Mouse (Mus musculus) forebrain, embryonic 14.5 days (tissue): Measurements from ENCODE around the gene Fars2. TPM values are rescaled to one million over a fixed set of nuclear protein-coding genes. Genes with fewer than 3 reads are reported as not detected.
A peak's percentile ranks its signal among the peaks of the same experiment; 100 is the strongest.

Experiments used
- ATAC-seq: fragments of 200-750 bp; cut with Nextera tagmentation; 2 replicates; pipeline ENCODE4 v1.8.0; 2017; ENCODE audit warnings: mild to moderate bottlenecking, moderate library complexity
- DNase-seq: peaks from one replicate; pipeline ENCODE4 v3.0.0-alpha.2; 2015; ENCODE audit warnings: low spot score
- H3K27ac ChIP-seq: fragments of 300-500 bp; sonication (generic); 2 replicates; pipeline ENCODE4 v1.5.1; 2014; ENCODE audit warnings: low read depth, mild to moderate bottlenecking, control low read depth, low read length, moderate library complexity
- H3K27me3 ChIP-seq: fragments of 300-500 bp; sonication (generic); replicated peaks from 2 replicates; pipeline ENCODE4 v1.6.1; 2014; ENCODE audit warnings: low read length, control low read depth, mixed read lengths; ENCODE audit not compliant: control insufficient read depth, insufficient read depth
- H3K36me3 ChIP-seq: fragments of 300-500 bp; sonication (generic); 2 replicates; pipeline ENCODE4 v1.6.1; 2014; ENCODE audit warnings: low read length, control low read depth; ENCODE audit not compliant: control insufficient read depth, insufficient read depth
- H3K4me1 ChIP-seq: fragments of 300-500 bp; sonication (generic); 2 replicates; pipeline ENCODE4 v1.6.1; 2014; ENCODE audit warnings: antibody characterized with exemption, low read length, control low read depth; ENCODE audit not compliant: control insufficient read depth, insufficient read depth
- H3K4me2 ChIP-seq: fragments of 300-500 bp; sonication (generic); 2 replicates; pipeline ENCODE4 v1.6.1; 2014; ENCODE audit warnings: mild to moderate bottlenecking, control low read depth, low read length
- H3K4me3 ChIP-seq: fragments of 300-500 bp; sonication (generic); 2 replicates; pipeline ENCODE4 v1.5.1; 2014; ENCODE audit warnings: low read depth, low read length, control low read depth
- H3K9ac ChIP-seq: fragments of 300-500 bp; sonication (generic); 2 replicates; pipeline ENCODE4 v1.6.1; 2014; ENCODE audit warnings: mild to moderate bottlenecking, low read length, control low read depth, moderate library complexity
- H3K9me3 ChIP-seq: fragments of 300-500 bp; sonication (generic); replicated peaks from 2 replicates; pipeline ENCODE4 v1.6.1; 2016; ENCODE audit warnings: low read length, control low read depth, mixed read lengths; ENCODE audit not compliant: control insufficient read depth
- WGBS: fragments of 180-500 bp; shearing (Covaris S2); extraction: QIAGEN DNeasy Blood & Tissue Kit; methylation state at CpG from one replicate; pipeline ENCODE4 v1.1.7; 2014; 5-methylcytosine and 5-hydroxymethylcytosine counted together
- polyA plus RNA-seq: library from polyadenylated mRNA; unstranded; fragments of >200 nt; fragmentation: Nextera tagmentation; extraction: Ambion mirVana; gene quantifications from 2 replicates; pipeline ENCODE4 v1.2.1, GENCODE M21; 2014

The Fars2 gene
- polyA plus RNA-seq, 1 experiment from 2014 or later = 35.5 TPM

- Histone ChIP-seq H3K27ac (no peak overlapping the region), H3K27me3 (no peaks in the 10 kb centered on the region), H3K9me3 (peaks cover 3% of the 10 kb centered on the region), H3K4me3 (no peak overlapping the region), H3K4me1 (peaks cover 16% of the 10 kb centered on the region), H3K9ac (no peak overlapping the region), H3K4me2 (no peak overlapping the region), H3K36me3 (no peaks in the 10 kb centered on the region)
- WGBS = 52% methylated on average over 2 of the region's 2 CpGs
- peak; percentile 34 for DNase-seq
- no peak for ATAC-seq
Observed at GRCm38 (mm10) chr13:36493294-36493693, 376.1 kb downstream of the Fars2 start.

GRCm38 (mm10) chr13:36493762-36494161 is 376.6 kb downstream of the Fars2 start:
- H3K36me3 ChIP-seq = no peaks in the 10 kb centered on the region
- H3K27ac ChIP-seq = no peak overlapping the region
- ATAC-seq (no peak), DNase-seq (no peak)
- no peak overlapping the region for H3K4me2 ChIP-seq
- H3K9ac ChIP-seq = no peak overlapping the region
- H3K27me3 ChIP-seq = no peaks in the 10 kb centered on the region
- WGBS = 82% methylated on average over 7 of the region's 7 CpGs
- H3K4me1 ChIP-seq = peaks cover 16% of the 10 kb centered on the region
- no peak overlapping the region for H3K4me3 ChIP-seq
- H3K9me3 ChIP-seq = peaks cover 3% of the 10 kb centered on the region

- Histone ChIP-seq H3K4me1 (peaks cover 13% of the 10 kb centered on the region; the same call in 1 of the 2 replicates), H3K9me3 (peaks cover 3% of the 10 kb centered on the region), H3K27me3 (no peaks in the 10 kb centered on the region), H3K4me2 (no peak overlapping the region), H3K9ac (no peak overlapping the region), H3K4me3 (no peak overlapping the region), H3K27ac (no peak overlapping the region), H3K36me3 (no peaks in the 10 kb centered on the region)
- ATAC-seq (no peak), DNase-seq (no peak)
- WGBS = 92% methylated on average over 2 of the region's 2 CpGs
Observed at GRCm38 (mm10) chr13:36495980-36496379, 378.8 kb downstream of the Fars2 start.

- no peak overlapping the region for H3K4me3 ChIP-seq
- 88% methylated on average over 4 of the region's 4 CpGs for whole genome bisulfite sequencing
- H3K36me3 ChIP-seq = no peaks in the 10 kb centered on the region
- peaks cover 3% of the 10 kb centered on the region for H3K9me3 ChIP-seq
- ATAC-seq = no peak
- peaks cover 13% of the 10 kb centered on the region; the same call in 1 of the 2 replicates for H3K4me1 ChIP-seq
- H3K27me3 ChIP-seq = no peaks in the 10 kb centered on the region
- H3K4me2 ChIP-seq = no peak overlapping the region
- DNase-seq = no peak
- H3K9ac ChIP-seq = no peak overlapping the region
- no peak overlapping the region for H3K27ac ChIP-seq
Observed at GRCm38 (mm10) chr13:36497346-36497745, 380.1 kb downstream of the Fars2 start.

GRCm38 (mm10) chr13:36500370-36500905 is 383.2 kb downstream of the Fars2 start:
- WGBS = 75% methylated on average over 4 of the region's 4 CpGs
- Histone ChIP-seq H3K27ac (no peak overlapping the region), H3K9me3 (peaks cover 3% of the 10 kb centered on the region), H3K9ac (no peak overlapping the region), H3K27me3 (no peaks in the 10 kb centered on the region), H3K4me2 (no peak overlapping the region), H3K4me3 (no peak overlapping the region), H3K4me1 (no peaks in the 10 kb centered on the region), H3K36me3 (no peaks in the 10 kb centered on the region)
- DNase-seq = no peak
- ATAC-seq = no peak

- H3K4me1 ChIP-seq = no peaks in the 10 kb centered on the region
- H3K4me2 ChIP-seq = no peak overlapping the region
- H3K36me3 ChIP-seq = no peaks in the 10 kb centered on the region
- no peak overlapping the region for H3K9ac ChIP-seq
- no peak for ATAC-seq
- no peaks in the 10 kb centered on the region for H3K27me3 ChIP-seq
- no peaks in the 10 kb centered on the region for H3K9me3 ChIP-seq
- no peak overlapping the region for H3K4me3 ChIP-seq
- 84% methylated on average over 3 of the region's 3 CpGs for WGBS
- no peak overlapping the region for H3K27ac ChIP-seq
- DNase-seq = no peak
Observed at GRCm38 (mm10) chr13:36503551-36503950, 386.3 kb downstream of the Fars2 start.

- WGBS = 86% methylated on average over 7 of the region's 7 CpGs
- no peak for ATAC-seq
- no peak overlapping the region for H3K4me2 ChIP-seq
- H3K9ac ChIP-seq = no peak overlapping the region
- H3K27me3 ChIP-seq = no peaks in the 10 kb centered on the region
- H3K9me3 ChIP-seq = no peaks in the 10 kb centered on the region
- no peak for DNase-seq
- no peaks in the 10 kb centered on the region for H3K4me1 ChIP-seq
- no peak overlapping the region for H3K27ac ChIP-seq
- H3K4me3 ChIP-seq = no peak overlapping the region
- no peaks in the 10 kb centered on the region for H3K36me3 ChIP-seq
Observed at GRCm38 (mm10) chr13:36503991-36504390, 386.8 kb downstream of the Fars2 start.

- WGBS = 91% methylated on average over 6 of the region's 6 CpGs
- Histone ChIP-seq H3K9ac (no peak overlapping the region), H3K36me3 (no peaks in the 10 kb centered on the region), H3K4me3 (no peak overlapping the region), H3K4me1 (no peaks in the 10 kb centered on the region), H3K9me3 (no peaks in the 10 kb centered on the region), H3K4me2 (no peak overlapping the region), H3K27me3 (no peaks in the 10 kb centered on the region), H3K27ac (no peak overlapping the region)
- DNase-seq (no peak), ATAC-seq (no peak)
Observed at GRCm38 (mm10) chr13:36505730-36506129, 388.5 kb downstream of the Fars2 start.

- H3K36me3 ChIP-seq = no peaks in the 10 kb centered on the region
- H3K4me2 ChIP-seq = no peak overlapping the region
- H3K27me3 ChIP-seq = no peaks in the 10 kb centered on the region
- no peaks in the 10 kb centered on the region for H3K9me3 ChIP-seq
- 83% methylated on average over 5 of the region's 5 CpGs for WGBS
- H3K27ac ChIP-seq = no peak overlapping the region
- H3K4me3 ChIP-seq = no peak overlapping the region
- no peak for DNase-seq
- H3K9ac ChIP-seq = no peak overlapping the region
- no peaks in the 10 kb centered on the region for H3K4me1 ChIP-seq
- ATAC-seq = no peak
Observed at GRCm38 (mm10) chr13:36506315-36506714, 389.1 kb downstream of the Fars2 start.
